Mouse (Mus musculus) cerebellum, adult (tissue): ENCODE measurements around the gene Tex2.
A peak's percentile ranks its signal among the peaks of the same experiment; 100 is the strongest.
"Not testable (repeated sequence)": the region's sequence is repeated elsewhere in the genome, so short reads cannot be mapped to it uniquely, and the experiment has no call there.

ENCODE experiments used
- ATAC-seq: cut with Nextera tagmentation; 2 replicates; pipeline ENCODE4 v1.9.2; 2017; ENCODE audit warnings: mild to moderate bottlenecking, moderate library complexity, mixed read lengths; ENCODE audit not compliant: insufficient number of reproducible peaks, low FRiP score, low TSS enrichment

The Tex2 gene

DNA sequence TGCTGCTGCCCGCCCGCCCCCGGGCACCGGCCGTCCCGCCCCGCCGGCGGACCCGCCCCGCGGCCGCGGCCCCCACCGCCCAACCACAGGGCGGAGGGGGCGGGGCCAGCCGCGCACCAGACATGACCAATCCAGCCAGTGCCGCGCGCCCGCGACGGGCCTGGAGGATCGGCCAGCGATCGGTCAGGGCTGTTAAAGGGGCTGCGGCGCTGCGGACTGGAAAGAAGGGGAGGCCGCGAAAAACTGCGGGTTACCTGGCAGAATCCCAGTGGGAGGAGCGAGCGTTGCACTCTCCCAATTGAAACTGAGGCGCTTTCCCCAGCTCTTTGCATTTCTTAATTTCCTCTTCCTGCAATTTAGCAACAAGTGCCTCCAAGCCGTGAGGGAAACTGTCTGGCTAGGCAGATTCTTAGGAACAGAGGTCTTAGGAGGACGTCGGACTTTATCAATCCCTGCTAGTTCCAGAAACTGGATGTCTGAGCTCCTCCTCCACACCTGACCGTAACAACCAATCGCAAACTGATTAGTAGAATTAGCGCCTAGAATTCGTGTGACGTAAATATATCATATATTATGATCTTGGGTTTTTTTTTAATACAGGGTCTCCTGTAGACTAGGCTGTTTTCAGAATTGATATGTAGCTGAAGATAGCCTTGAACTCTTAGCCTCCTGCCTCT lies at the start of gene Tex2:
TSS of gene Tex2 (minus strand) at position 463 of the 677 bp plus-strand sequence.
- ATAC-seq, result peak; percentile 96

DNA sequence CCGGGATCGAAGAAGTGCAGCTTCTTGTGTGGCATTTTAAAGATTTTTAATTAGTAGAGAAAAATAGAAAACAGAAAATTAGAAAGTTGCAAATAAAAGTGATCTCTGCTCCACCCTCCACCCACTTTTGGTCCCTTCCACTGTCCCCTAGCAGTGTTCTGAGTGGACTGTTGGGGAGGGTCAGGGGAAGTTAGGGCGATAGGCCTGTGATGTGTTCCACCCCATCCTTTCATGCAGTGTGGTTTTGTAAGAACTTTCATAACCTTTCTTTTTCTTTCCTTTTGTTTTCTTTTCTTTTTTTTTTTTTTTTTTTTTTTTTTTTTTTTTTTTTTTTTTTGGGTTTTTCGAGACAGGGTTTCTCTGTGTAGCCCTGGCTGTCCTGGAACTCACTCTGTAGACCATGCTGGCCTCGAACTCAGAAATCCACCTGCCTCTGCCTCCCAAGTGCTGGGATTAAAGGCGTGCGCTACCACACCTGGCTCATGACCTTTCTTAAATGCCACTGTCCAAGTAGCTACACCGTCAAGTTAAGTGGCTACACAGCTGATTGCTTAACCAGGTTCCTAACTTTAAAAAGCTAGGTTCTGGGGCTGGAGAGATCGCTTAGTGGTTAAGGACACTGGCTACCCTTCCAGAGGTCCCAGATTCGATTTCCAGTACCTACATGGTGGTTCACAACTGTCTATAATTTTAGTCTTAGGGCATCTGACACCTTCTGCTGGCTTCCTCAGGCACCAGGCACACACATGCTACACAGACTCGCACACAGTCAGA lies 49.6 kb upstream of the Tex2 start:
- ATAC-seq, result no peak

GRCm38 (mm10) chr11:106660453-106661081 lies 47.3 kb upstream of the Tex2 start:
- ATAC-seq, result no peak

DNA sequence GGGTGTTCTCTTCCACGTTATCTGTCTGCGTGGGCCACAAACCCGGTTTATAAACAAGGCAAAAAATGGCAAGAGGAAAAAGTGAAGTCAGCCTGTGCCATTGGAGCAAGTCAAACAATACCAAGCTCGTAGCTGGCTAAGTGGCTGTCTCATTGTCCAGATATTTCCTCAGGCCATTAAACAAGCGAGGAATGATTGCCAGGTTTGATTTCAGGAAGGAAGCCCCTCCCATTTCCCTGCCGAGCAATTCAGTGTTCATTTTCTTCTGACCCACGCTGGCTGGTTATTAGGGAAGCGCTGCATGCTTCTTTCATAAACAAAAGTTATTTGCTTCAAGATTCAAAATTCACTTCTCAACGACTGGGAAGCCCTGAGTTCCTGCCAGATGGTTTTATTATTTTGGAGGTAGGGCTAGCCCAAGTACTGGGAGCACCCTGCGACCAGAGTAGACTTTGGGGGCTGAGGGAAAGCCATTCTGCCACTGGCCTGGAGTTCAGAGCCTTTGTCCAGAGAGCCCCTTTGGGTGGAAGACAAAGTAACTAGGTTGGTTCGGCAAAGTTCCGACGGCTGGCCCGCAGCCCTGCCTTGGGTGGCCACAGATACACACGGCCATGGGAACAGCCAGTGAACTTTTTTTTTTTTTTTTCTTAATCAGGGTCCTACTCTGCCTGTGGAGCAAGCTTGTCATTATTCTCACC lies 46.5 kb upstream of the Tex2 start:
- ATAC-seq, result no peak

DNA sequence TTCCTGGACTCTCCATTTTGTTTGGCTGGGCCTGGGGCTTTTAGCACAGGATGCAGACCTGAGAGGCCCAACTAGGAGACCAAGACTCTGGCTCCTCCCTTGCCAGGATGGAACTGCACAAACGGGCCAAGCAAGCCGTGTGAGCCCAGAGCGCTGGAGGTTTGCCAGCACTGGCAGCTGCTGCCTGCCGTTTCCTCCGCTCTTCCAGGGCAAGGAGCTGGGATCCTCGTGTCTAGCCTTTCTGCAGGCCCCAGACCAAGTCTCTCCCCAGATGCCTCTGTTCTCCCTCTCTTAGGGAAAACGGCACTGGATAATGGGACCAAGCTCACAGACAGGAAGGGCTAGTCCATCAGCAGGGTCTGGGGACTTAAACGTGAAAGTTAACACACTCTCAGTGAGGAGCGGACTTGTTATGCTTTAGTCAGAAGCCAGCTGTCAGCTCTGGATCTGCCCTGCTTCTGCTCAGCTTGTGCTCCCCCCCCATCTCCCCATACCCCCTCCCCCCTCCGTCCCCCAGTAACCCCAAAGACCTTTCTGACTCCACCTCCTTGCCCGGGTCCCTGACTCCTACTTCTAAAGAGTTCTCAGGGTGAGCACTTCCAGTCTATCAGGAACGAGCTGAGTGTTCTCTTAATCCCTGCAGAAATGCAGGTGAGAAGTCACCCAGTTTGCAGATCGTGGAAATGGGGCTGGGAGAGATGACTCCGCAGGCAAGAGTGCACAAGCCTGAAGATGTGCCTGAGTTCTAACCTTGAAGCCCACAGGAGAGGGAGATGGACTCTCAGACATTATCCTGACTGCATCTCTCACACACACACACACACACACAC lies 45.0 kb upstream of the Tex2 start:
- ATAC-seq, result peak; percentile 76; the same call in 1 of the 2 replicates

- not testable (repeated sequence) for ATAC-seq
These were observed 43.8 kb upstream of the Tex2 start for GRCm38 (mm10) chr11:106656896-106657498.

- ATAC-seq, result peak; percentile 26; the same call in 1 of the 2 replicates
These were observed 35.1 kb upstream of the Tex2 start for GRCm38 (mm10) chr11:106648347-106648746.

GRCm38 (mm10) chr11:106642966-106643637 lies 29.9 kb upstream of the Tex2 start:
- ATAC-seq, result no peak

DNA sequence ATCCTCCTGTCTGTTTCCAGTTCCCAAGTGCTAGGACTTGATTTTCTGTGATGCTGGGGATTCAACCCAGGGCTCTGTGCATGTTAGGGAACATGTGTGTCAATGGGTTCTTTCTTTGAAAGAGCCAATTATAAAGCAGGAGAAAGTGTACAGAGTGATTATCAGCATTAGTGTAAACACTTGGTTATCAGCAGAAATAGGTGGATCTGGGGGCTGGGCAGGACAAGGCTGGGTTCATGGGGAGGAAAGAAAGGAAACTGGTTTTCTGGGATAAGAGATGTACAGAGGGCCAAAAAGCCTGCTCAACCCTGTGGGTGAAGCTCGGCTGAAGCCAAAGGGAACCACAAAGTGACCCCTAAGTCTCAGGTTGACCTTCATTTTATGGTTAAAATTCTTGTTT lies 28.4 kb upstream of the Tex2 start:
- ATAC-seq, result no peak

GRCm38 (mm10) chr11:106640059-106640458 lies 26.8 kb upstream of the Tex2 start:
- ATAC-seq, result no peak

DNA sequence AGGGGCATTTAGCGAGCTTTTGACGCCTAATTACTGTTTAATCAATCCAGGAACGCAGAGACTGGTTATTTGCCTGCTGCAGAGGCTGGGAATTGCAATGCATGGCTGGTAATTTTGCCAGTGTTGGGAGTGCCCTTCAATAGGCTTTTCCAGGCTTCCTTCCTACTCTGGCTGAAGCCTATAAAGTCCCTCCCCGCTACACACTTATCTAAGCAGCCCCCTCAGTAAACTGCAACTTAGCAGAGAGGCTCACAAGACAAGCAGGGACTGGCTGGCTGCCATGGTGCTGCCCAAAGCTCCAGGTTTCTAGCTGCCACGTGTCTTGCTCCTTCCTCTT lies 26.1 kb upstream of the Tex2 start:
- no peak for ATAC-seq

- ATAC-seq, result no peak
These were observed 25.5 kb upstream of the Tex2 start for GRCm38 (mm10) chr11:106638551-106639355.

- ATAC-seq, result no peak
These were observed 24.5 kb upstream of the Tex2 start for GRCm38 (mm10) chr11:106637754-106638153.

GRCm38 (mm10) chr11:106635946-106636345 lies 22.7 kb upstream of the Tex2 start:
- ATAC-seq, result no peak

DNA sequence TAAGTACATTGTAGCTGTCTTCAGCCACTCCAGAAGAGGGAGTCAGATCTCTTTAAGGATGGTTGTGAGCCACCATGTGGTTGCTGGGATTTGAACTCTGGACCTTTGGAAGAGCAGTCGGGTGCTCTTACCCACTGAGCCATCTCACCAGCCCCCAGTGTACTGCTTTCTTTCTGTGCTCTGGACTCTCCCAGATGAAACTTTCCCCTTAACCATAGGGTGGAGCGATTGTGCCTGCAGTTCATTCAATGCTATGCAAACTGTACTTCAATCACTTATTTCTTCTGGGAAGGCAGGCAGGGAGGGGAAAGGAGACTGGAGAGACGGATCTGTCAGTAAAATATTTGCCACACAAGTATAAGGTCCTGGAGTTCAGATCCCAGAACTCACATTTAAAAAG lies 21.0 kb upstream of the Tex2 start:
- not testable (repeated sequence) for ATAC-seq

DNA sequence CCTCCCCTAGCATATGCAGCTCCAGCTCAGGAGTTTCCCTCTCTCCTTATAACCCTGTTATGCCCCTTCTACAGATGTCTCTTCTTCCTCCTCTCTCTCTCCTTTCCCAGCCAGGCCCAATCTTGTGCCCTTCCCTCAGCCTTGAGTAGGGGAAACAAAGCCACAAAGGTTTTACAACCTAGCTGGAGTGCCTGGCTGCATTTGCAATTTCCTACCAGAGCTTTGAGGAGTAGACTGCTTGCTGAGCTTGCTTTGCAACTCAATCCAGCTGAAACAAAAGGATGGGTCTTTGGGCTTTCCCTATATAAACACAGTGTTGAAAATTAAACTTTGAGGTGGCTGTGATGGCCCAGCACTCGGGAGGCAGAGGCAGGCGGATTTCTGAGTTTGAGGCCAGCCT lies 20.2 kb upstream of the Tex2 start:
- no peak for ATAC-seq

DNA sequence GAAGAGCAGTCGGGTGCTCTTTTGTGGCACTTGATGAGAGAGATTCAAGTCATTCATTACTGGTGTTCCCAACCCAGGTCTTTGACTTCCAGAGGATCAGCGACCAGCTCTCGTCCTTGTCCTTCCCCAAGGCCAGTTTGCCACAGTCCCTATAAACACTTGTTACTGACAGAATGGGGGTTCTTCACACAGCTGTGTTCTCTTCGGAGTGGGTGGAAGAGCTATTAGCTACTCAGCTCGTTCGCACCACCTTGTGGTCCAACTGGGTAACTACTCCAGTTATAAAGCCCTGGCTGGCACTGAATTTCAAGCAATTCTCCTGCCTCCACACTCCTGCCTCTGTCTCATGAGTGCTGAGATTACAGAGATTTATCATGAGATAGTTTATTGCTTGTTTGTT lies 14.5 kb upstream of the Tex2 start:
- no peak; the same call in 1 of the 2 replicates for ATAC-seq

DNA sequence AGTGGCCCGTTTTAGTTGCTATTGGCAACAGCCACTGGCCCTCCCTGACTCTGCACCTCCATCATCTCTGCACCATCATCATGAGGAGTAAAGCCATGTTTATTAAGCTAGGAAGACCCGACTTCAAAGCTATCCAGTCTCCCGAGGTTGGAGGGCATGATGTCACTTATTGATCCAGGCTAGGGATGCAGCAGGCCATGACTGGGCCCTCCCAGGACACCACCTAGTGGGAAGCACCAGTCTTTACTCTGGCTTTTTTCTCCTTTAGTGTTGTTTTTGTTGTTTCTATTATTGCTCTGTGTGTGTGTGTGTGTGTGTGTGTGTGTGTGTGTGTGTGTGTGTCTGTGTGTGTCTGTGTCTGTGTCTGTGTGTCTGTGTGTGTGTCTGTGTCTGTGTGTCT lies 12.4 kb upstream of the Tex2 start:
- ATAC-seq, result no peak
